Mouse (Mus musculus): ENCODE data around the gene Heatr5a.

DNA sequence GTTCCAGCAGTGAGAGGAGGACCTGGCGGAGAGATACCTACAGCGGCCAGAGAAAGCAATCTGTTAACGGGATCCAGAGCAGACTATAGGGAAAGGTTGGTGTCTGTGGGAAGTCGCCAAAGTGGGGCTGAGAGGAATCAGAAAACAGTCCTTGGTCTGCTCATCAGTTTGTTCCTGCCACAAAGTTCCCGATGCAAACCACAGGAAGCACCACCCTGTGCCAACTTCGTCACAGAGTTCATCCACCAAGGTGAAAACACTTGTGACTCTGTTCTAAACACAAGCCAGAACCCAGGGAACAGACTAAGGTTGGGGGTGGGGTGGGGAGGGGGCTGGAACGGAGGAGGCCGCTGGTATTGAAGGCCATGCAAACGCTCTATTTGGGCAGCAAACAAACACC is 5.4 kb upstream of the Heatr5a start:
- TF ChIP-seq CTCF (IDR thresholded peaks at IDR 0.05; ENCODE audit: control insufficient read depth, insufficient read depth, insufficient read length) (no peak), MAX (IDR thresholded peaks at IDR 0.05) (no peak), MYOD1 (IDR thresholded peaks at IDR 0.05; ENCODE audit: control insufficient read depth, insufficient read length, low read depth) (no peak), CEBPB (IDR thresholded peaks at IDR 0.05; ENCODE audit: low read depth) (no peak), MYOG (IDR thresholded peaks at IDR 0.05; ENCODE audit: control insufficient read depth, extremely low read depth, insufficient read length) (no peak), USF1 (IDR thresholded peaks at IDR 0.05; ENCODE audit: low read depth) (no peak), FOSL1 (IDR thresholded peaks at IDR 0.05; ENCODE audit: insufficient read depth, low read length, poor library complexity, severe bottlenecking) (no peak)
